Mouse (Mus musculus) CH12.LX (cell line): ENCODE data around the gene Mcam. TPM values are rescaled to one million over a fixed set of nuclear protein-coding genes. Genes with fewer than 3 reads are reported as not detected.

Experiments
- DNase-seq: peaks from one replicate; pipeline ENCODE4 v3.0.0-alpha.2; 2013; ENCODE audit errors: extremely low read depth
- H3K27ac ChIP-seq: 2 replicates; pipeline ENCODE4 v1.5.1; 2012; ENCODE audit warnings: low read depth, mild to moderate bottlenecking, control low read depth, moderate library complexity; ENCODE audit not compliant: insufficient read depth
- H3K27me3 ChIP-seq: replicated peaks from 2 replicates; pipeline ENCODE3; 2012; ENCODE audit warnings: inconsistent platforms
- H3K36me3 ChIP-seq, 2 experiments: replicated peaks in 1 of 2; 2 replicates each; pipeline versions ENCODE3 to v1.6.1; 2012; ENCODE audit warnings: inconsistent platforms in 1 of 2, low read length in 1 of 2, mild to moderate bottlenecking in 1 of 2, mixed read lengths in 1 of 2, moderate library complexity in 1 of 2; ENCODE audit not compliant: control insufficient read depth in 1 of 2, insufficient read depth in 1 of 2
- H3K4me1 ChIP-seq, 2 experiments: 2 replicates each; pipeline ENCODE4 v1.6.1; 2012; ENCODE audit warnings: inconsistent platforms in 1 of 2, moderate library complexity in 1 of 2; ENCODE audit not compliant: insufficient read depth in 2 of 2, control insufficient read depth in 1 of 2
- H3K4me2 ChIP-seq: 2 replicates; pipeline ENCODE4 v1.6.1; 2012; ENCODE audit warnings: low read depth, mild to moderate bottlenecking, control low read depth; ENCODE audit not compliant: poor library complexity, insufficient read depth, severe bottlenecking
- H3K4me3 ChIP-seq, 3 experiments: fragments of 150-350 bp in 1 of 3; sonication (generic) in 1 of 3; replicated peaks in 1 of 3; 2 replicates each; pipeline versions ENCODE3 to v1.5.1; 2011 to 2012; ENCODE audit warnings: low read depth in 2 of 3, low read length in 2 of 3, mild to moderate bottlenecking in 2 of 3, moderate library complexity in 2 of 3, control low read depth in 1 of 3, improper control_type of control experiment in 1 of 3, inconsistent platforms in 1 of 3, mixed read lengths in 1 of 3; ENCODE audit not compliant: poor library complexity in 1 of 3
- H3K79me2 ChIP-seq: replicated peaks from 2 replicates; pipeline ENCODE4 v1.6.1; 2012; ENCODE audit warnings: mild to moderate bottlenecking, moderate library complexity; ENCODE audit not compliant: control insufficient read depth, poor library complexity, insufficient read depth, severe bottlenecking; ENCODE audit errors: extremely low read depth
- H3K9ac ChIP-seq: 2 replicates; pipeline ENCODE4 v1.6.1; 2012; ENCODE audit warnings: low read depth, mild to moderate bottlenecking, control low read depth, moderate library complexity; ENCODE audit not compliant: insufficient read depth
- H3K9me3 ChIP-seq: replicated peaks from 2 replicates; pipeline ENCODE3; 2012; ENCODE audit warnings: low read length, inconsistent platforms, mixed read lengths
- BHLHE40 ChIP-seq: IDR thresholded peaks from 2 replicates; pipeline ENCODE4 v1.6.1; 2011; ENCODE audit warnings: mild to moderate bottlenecking, low read depth, low read length, improper control_type of control experiment
- CHD1 ChIP-seq: IDR thresholded peaks from 2 replicates; pipeline ENCODE4 v1.6.1; 2012; ENCODE audit warnings: low read depth, low read length, improper control_type of control experiment, inconsistent platforms
- CTCF ChIP-seq, 2 experiments: IDR thresholded peaks in 1 of 2; conservative IDR thresholded peaks in 1 of 2; 2 replicates each; pipeline ENCODE4 v1.5.1; 2011 to 2012; ENCODE audit warnings: low read depth in 2 of 2, low read length in 2 of 2, improper control_type of control experiment in 1 of 2, inconsistent platforms in 1 of 2, mild to moderate bottlenecking in 1 of 2, moderate library complexity in 1 of 2
- E2F4 ChIP-seq: IDR thresholded peaks from 2 replicates; pipeline ENCODE4 v1.6.1; 2011; ENCODE audit warnings: low read depth, low read length, improper control_type of control experiment; ENCODE audit not compliant: insufficient replicate concordance
- ELF1 ChIP-seq: IDR thresholded peaks from 2 replicates; pipeline ENCODE4 v1.6.1; 2014; ENCODE audit warnings: low read depth, mild to moderate bottlenecking, inconsistent platforms, low read length, improper control_type of control experiment
- ETS1 ChIP-seq: conservative IDR thresholded peaks from 2 replicates; pipeline ENCODE4 v1.6.1; 2012; ENCODE audit warnings: low read depth, mild to moderate bottlenecking, inconsistent platforms, low read length, improper control_type of control experiment, moderate library complexity
- GABPA ChIP-seq: IDR thresholded peaks from 2 replicates; pipeline ENCODE4 v1.6.1; 2012; ENCODE audit warnings: low read depth, low read length, improper control_type of control experiment, inconsistent platforms; ENCODE audit not compliant: insufficient replicate concordance
- IRF4 ChIP-seq: IDR thresholded peaks from 2 replicates; pipeline ENCODE4 v1.6.1; 2014; ENCODE audit warnings: low read depth, mild to moderate bottlenecking, inconsistent platforms, low read length, improper control_type of control experiment
- JUN ChIP-seq: IDR thresholded peaks from 2 replicates; pipeline ENCODE4 v1.6.1; 2011; ENCODE audit warnings: low read depth, mild to moderate bottlenecking, low read length, improper control_type of control experiment, moderate library complexity; ENCODE audit not compliant: insufficient read depth
- KAT2A ChIP-seq: IDR thresholded peaks from 2 replicates; pipeline ENCODE4 v1.6.1; 2012; ENCODE audit warnings: low read length, improper control_type of control experiment, inconsistent platforms; ENCODE audit not compliant: insufficient replicate concordance
- MAX ChIP-seq: IDR thresholded peaks from 2 replicates; pipeline ENCODE4 v1.6.1; 2011; ENCODE audit warnings: low read length, improper control_type of control experiment
- MAZ ChIP-seq: IDR thresholded peaks from 2 replicates; pipeline ENCODE4 v1.6.1; 2012; ENCODE audit warnings: low read depth, mild to moderate bottlenecking, inconsistent platforms, low read length, improper control_type of control experiment, moderate library complexity
- MEF2A ChIP-seq: IDR thresholded peaks from 2 replicates; pipeline ENCODE4 v1.6.1; 2014; ENCODE audit warnings: low read depth, mild to moderate bottlenecking, inconsistent platforms, low read length, improper control_type of control experiment, borderline replicate concordance
- MXI1 ChIP-seq: IDR thresholded peaks from 2 replicates; pipeline ENCODE4 v1.6.1; 2011; ENCODE audit warnings: mild to moderate bottlenecking, low read depth, low read length, improper control_type of control experiment
- NELFE ChIP-seq: IDR thresholded peaks from 2 replicates; pipeline ENCODE4 v1.6.1; 2011; ENCODE audit warnings: low read depth, low read length, improper control_type of control experiment
- POLR2A ChIP-seq: IDR thresholded peaks from 2 replicates; pipeline ENCODE4 v1.6.1; 2011; ENCODE audit warnings: low read depth, mild to moderate bottlenecking, improper control_type of control experiment, low read length
- POLR2AphosphoS2 ChIP-seq: IDR thresholded peaks from 2 replicates; pipeline ENCODE4 v1.6.1; 2011; ENCODE audit warnings: low read depth, low read length, improper control_type of control experiment
- RAD21 ChIP-seq: IDR thresholded peaks from 2 replicates; pipeline ENCODE4 v1.6.1; 2011; ENCODE audit warnings: low read depth, mild to moderate bottlenecking, low read length, improper control_type of control experiment, moderate library complexity
- RCOR1 ChIP-seq: conservative IDR thresholded peaks from 2 replicates; pipeline ENCODE4 v1.6.1; 2012; ENCODE audit warnings: low read depth, mild to moderate bottlenecking, inconsistent platforms, low read length, improper control_type of control experiment
- SIN3A ChIP-seq: IDR thresholded peaks from 2 replicates; pipeline ENCODE4 v1.6.1; 2012; ENCODE audit warnings: low read length, improper control_type of control experiment, inconsistent platforms
- SMC3 ChIP-seq: IDR thresholded peaks from 2 replicates; pipeline ENCODE4 v1.6.1; 2011; ENCODE audit warnings: low read depth, low read length, improper control_type of control experiment
- TBP ChIP-seq: conservative IDR thresholded peaks from 2 replicates; pipeline ENCODE4 v1.6.1; 2011; ENCODE audit warnings: low read depth, low read length, improper control_type of control experiment
- TCF12 ChIP-seq: IDR thresholded peaks from 2 replicates; pipeline ENCODE4 v1.6.1; 2014; ENCODE audit warnings: low read depth, mild to moderate bottlenecking, inconsistent platforms, low read length, improper control_type of control experiment
- UBTF ChIP-seq: IDR thresholded peaks from 2 replicates; pipeline ENCODE4 v1.6.1; 2012; ENCODE audit warnings: low read depth, mild to moderate bottlenecking, inconsistent platforms, low read length, improper control_type of control experiment, moderate library complexity
- USF1 ChIP-seq: IDR thresholded peaks from 2 replicates; pipeline ENCODE4 v1.6.1; 2014; ENCODE audit warnings: low read depth, mild to moderate bottlenecking, inconsistent platforms, low read length, improper control_type of control experiment
- ZC3H11A ChIP-seq: IDR thresholded peaks from 2 replicates; pipeline ENCODE4 v1.6.1; 2012; ENCODE audit warnings: low read depth, mild to moderate bottlenecking, inconsistent platforms, low read length, improper control_type of control experiment
- ZKSCAN1 ChIP-seq: IDR thresholded peaks from 2 replicates; pipeline ENCODE4 v1.6.1; 2012; ENCODE audit warnings: low read depth, inconsistent platforms, low read length, improper control_type of control experiment, borderline replicate concordance
- ZNF384 ChIP-seq: IDR thresholded peaks from 2 replicates; pipeline ENCODE4 v1.6.1; 2012; ENCODE audit warnings: low read depth, low read length, improper control_type of control experiment, inconsistent platforms
- dilution Hi-C: fragments of 300-500 bp; cut with MboI; formaldehyde crosslinking; loops from 2 replicates; pipeline ENCODE4 v1.14.3; 2020; ENCODE audit warnings: low sequenced_read_pairs; ENCODE audit not compliant: extremely low pct_unique_long_range_greater_than_20kb, extremely low pct_ligation_motif_present
- in situ Hi-C: fragments of 300-500 bp; cut with MboI; formaldehyde crosslinking; loops from 3 replicates; pipeline ENCODE4 v1.14.3; 2019; ENCODE audit warnings: low sequenced_read_pairs, low pct_ligation_motif_present, low pct_unique_long_range_greater_than_20kb, mixed read lengths
- polyA plus RNA-seq: library from polyadenylated mRNA; unstranded; fragments of >175 nt; gene quantifications from 2 replicates; pipeline ENCODE4 v1.2.1, GENCODE M21; 2012; ENCODE audit warnings: low read depth; ENCODE audit not compliant: insufficient read length
- total RNA-seq, 2 experiments: library from RNA; depleted of rRNA; stranded (reverse); fragments of 300-350 nt in 1 of 2; fragments of >200 nt in 1 of 2; gene quantifications; 2 replicates each; pipeline ENCODE4 v1.2.3; 2012 to 2014

Mcam gene
- total and polyA plus RNA-seq, 3 experiments, result 0.40 to 0.98 (median 0.56) TPM

DNA sequence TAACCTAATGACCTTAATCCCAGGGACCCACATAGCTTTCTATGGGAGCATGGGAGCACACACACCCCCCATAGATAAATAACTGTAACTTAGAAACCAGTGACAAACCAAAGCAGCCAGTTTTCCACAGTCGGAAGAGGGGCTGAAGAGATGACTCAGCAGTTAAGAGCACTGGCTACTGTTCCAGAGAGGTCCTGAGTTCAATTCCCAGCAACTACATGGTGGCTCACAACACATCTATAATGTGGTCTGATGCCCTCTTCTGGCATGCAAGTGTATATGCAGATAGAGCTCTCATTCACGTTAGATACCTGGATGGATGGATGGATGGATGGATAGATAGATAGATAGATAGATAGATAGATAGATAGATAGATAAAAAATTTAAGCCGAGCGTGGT, 18.1 kb upstream of the Mcam start:
- H3K27ac ChIP-seq, result no peak overlapping the region
- TF ChIP-seq TBP (no peak), CTCF (conservative IDR thresholded peaks at IDR 0.05 in 1 of 2, IDR thresholded peaks at IDR 0.05 in 1 of 2; ENCODE audit: low read depth in 2 of 2, low read length in 2 of 2) (peak in 1 of 2 experiments; percentile 35; a peak in 2 of 4 replicates), MXI1 (no peak), UBTF (no peak), IRF4 (no peak), ZC3H11A (no peak), SMC3 (peak; percentile 3; the same call in 1 of the 2 replicates)
- TF ChIP-seq, all 38 proteins: peak for 2
- H3K4me1 ChIP-seq, result peaks cover 9 to 48% of the 10 kb centered on the region in 2 experiments; a peak in 3 of 4 replicates
- no peak overlapping the region for H3K4me2 ChIP-seq
- dilution Hi-C loops, result no loop called here
- H3K4me3 ChIP-seq, result no peak overlapping the region
- no peaks in the 10 kb centered on the region for H3K36me3 ChIP-seq
- in situ Hi-C loops, result no loop called here
- peaks cover 6% of the 10 kb centered on the region; the same call in 1 of the 2 replicates for H3K79me2 ChIP-seq
- H3K9me3 ChIP-seq, result no peaks in the 10 kb centered on the region
- H3K9ac ChIP-seq, result no peak overlapping the region
- DNase-seq, result no peak
- no peaks in the 10 kb centered on the region for H3K27me3 ChIP-seq

DNA sequence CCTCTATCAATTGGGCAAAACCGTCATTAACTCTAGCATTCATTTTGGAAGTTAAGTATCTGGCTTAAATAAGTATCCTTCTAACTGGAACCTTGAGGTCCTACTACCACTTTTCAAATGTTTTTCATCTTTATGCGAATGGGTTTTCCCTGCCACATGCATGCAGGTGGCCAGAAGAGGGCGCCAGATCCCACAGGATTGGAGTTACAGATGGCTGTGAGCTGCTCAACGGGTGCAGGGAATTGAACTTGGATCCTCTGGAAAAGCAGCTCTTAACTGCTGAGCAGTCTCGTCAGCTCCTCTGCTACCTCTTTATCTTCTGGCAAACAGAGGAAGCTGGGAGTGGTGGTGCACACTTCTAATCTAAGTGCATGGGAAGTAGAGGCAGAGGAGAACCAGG, 15.3 kb upstream of the Mcam start:
- peak; percentile 55 for DNase-seq
- Histone ChIP-seq H3K27ac (no peak overlapping the region), H3K4me3 (no peak overlapping the region), H3K9me3 (no peaks in the 10 kb centered on the region), H3K9ac (no peak overlapping the region), H3K4me1 (peaks cover 9 to 45% of the 10 kb centered on the region in 2 experiments; a peak in 3 of 4 replicates), H3K27me3 (no peaks in the 10 kb centered on the region), H3K79me2 (no peaks in the 10 kb centered on the region; the same call in 1 of the 2 replicates), H3K4me2 (no peak overlapping the region)
- in situ Hi-C loops, result no loop called here
- dilution Hi-C loops, result no loop called here
- no peak for TF ChIP-seq SIN3A
- no peak for TF ChIP-seq GABPA
- TF ChIP-seq ZNF384, result peak; percentile 32; the same call in 1 of the 2 replicates
- no peak for TF ChIP-seq UBTF
- no peak for TF ChIP-seq MAZ
- no peak for TF ChIP-seq MAX
- TF ChIP-seq NELFE, result no peak
- TF ChIP-seq RAD21, result peak; percentile 48
- no peak for TF ChIP-seq ETS1
- no peak for TF ChIP-seq E2F4
- peak; percentile 70 for TF ChIP-seq CTCF (conservative IDR thresholded peaks at IDR 0.05 in 1 of 2, IDR thresholded peaks at IDR 0.05 in 1 of 2; ENCODE audit: low read depth in 2 of 2, low read length in 2 of 2)
- TF ChIP-seq POLR2AphosphoS2, result no peak
- no peak for TF ChIP-seq JUN
- TF ChIP-seq SMC3, result peak; percentile 30; the same call in 1 of the 2 replicates
- no peak for TF ChIP-seq ZKSCAN1
- TF ChIP-seq TCF12, result no peak
- no peak for TF ChIP-seq BHLHE40
- no peak for TF ChIP-seq USF1
- TF ChIP-seq CHD1, result no peak
- no peak for TF ChIP-seq POLR2A
- TF ChIP-seq ELF1, result no peak
- no peak for TF ChIP-seq MEF2A
- TF ChIP-seq RCOR1, result no peak
- no peak for TF ChIP-seq KAT2A
- TF ChIP-seq, all 38 proteins: peak for 4
- no peaks in the 10 kb centered on the region for H3K36me3 ChIP-seq
